Mouse (Mus musculus) left cerebral cortex, adult 11 months (tissue): ENCODE data around the gene Tm4sf20.

Experiments used
- DNase-seq: peaks from one replicate; pipeline ENCODE4 v3.0.0; 2022; ENCODE audit warnings: low spot score

Gene Tm4sf20

DNA sequence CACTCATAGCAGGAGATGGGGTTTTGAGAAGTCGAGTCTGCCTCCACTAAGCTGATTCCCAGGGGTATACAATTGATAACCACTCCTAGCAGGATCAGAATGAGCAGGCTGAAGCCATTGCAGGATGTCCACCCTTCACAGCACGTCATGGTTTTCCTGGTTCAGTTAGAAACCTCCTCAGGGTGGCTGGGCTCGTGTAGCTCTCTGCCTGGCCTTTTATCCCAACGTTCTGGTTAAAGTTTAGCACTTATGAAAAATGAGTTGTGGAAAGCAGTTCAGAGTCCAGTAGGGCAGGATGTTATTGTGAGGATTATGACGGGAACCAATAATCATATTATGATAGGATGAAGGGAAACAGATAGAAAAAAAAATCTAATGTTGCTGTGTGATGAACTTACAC is at the start of gene Tm4sf20:
Tm4sf20 (minus strand) TSS at position 193 of the 400 bp plus-strand sequence.
- no peak for DNase-seq

DNA sequence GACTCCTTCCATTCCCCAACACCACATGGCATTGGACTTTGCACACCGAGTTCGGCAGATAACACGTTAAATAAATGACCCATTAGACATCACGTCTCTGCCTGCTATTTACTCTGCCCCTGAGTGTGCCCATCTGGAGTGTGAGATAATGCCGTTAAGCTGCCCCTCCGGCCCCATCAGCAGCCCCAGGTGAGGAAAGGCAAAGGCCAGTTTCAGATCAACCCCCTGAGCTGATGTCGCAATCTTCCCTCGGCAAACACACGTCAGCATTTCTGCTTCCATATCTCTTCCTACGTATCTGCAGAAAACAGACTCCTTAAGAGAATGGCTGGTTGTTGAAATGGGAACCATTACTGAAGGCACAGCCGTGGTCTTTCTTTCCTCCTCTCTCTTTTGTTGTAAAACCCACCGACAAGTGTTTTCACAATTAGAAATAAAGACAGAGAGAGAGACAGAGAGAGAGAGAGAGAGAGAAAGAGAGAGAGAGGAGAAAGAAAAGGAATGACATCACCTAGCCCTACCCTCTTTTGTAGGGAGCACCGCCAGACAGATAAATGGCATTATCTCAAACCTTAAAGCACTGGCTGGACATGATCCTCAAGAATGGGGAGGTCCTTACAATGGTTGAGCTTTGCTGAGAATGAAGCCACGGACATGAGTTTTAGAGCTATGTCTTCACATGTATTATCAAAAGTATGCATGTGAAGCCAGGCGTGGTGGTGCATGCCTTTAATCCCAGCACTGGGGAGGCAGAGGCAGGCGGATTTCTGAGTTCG is 47.9 kb upstream of the Tm4sf20 start:
- DNase-seq = no peak

DNA sequence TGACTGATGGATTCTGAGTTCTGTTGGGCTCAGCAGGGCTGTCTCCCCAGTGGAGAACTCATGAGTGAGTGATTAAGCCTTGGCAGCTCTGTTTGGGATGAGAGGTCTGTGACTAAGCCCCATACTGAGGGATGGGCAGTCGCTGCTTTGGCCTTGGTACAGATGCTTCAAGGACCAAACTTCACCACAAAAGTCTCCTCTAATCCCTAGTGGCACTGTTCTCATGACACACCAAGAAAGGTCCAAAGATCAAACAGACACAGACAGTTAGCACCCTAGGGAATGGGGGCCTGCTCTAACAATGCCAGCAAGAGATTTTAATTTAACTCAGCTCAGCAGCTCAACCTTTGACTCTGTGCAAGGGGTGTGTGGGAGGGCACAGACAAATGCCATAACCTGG is 43.5 kb upstream of the Tm4sf20 start:
- DNase-seq = no peak

GRCm38 (mm10) chr1:82808564-82808963 is 40.3 kb upstream of the Tm4sf20 start:
- no peak for DNase-seq

- DNase-seq = no peak
Observed at GRCm38 (mm10) chr1:82807206-82807605, 38.9 kb upstream of the Tm4sf20 start.

DNA sequence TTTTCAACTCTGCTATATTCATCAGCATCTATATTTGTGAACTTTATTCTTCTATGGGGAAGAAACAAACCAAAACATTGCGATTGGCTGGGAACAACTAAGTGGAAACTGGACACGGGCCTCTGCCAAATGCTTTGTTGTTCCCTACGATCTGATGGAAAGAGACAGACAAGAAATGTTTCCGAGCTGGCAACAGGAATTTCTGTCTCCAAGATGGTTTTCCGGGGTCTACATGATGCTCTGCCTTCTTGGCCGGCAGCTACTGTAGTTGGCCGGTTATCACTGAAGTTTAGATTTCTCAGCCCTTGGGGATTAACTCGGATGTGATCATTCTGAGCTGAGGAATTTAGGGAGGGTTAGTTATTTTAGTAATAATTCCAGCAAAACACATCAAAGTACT is 38.1 kb upstream of the Tm4sf20 start:
- DNase-seq = no peak

- DNase-seq = no peak
Observed at GRCm38 (mm10) chr1:82804059-82804458, 35.8 kb upstream of the Tm4sf20 start.

DNA sequence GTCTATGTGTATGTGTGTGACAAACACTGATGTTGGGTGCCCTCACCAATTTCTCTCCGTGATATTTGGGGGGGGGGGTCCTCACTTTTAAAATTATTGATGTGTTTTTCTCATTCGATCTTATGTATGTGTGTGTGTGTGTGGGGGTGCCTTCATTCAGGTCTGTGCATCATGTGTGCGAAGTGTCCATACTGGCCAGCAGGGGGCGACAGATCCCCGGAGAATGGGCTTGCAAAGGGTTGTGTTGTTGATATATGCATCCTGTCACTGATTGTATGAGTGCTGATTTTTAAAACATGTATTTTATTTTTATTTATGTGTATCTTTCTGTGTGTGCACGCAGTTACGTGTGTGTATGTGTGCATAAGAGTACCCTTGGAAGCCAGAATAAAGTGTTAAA is 35.3 kb upstream of the Tm4sf20 start:
- DNase-seq = no peak

GRCm38 (mm10) chr1:82801105-82801783 is 33.0 kb upstream of the Tm4sf20 start:
- DNase-seq = no peak

DNA sequence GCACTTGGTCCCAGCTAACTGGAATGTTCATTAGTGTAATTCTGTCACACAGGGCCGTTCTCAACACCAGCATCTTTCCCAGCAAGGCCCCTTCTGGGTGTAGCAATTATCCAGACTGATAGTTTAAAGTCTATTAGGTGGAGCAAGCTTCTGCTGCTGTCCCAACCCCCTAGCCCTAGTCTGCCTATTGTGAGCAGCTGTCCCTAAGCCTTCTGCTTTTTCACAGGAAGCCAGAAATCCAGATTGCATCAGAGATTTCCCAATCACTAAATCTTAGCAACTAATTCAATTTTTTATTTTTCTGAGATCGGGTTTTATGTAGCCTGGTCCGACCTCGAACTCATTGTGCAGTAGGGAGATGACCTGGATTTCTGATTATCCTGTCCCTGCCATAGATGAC is 30.7 kb upstream of the Tm4sf20 start:
- DNase-seq = no peak

DNA sequence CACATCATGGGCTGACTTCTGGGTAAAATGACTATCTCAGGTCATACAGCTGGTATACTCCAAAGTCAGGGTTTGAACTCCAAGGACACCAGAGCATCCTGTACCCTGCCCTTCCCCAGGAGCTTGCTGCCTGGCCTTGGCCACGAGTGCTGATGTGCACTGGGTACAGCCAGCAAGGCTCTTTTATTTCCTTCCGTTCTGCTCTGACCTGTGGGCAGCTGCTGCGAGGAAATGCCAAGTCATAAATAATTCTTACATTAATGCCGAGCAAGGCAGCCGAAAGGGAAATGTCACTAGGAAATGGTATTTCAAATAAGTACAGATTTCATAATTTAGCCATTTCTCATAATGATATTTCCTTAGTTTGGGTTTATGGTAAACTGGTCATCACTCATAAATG is 30.0 kb upstream of the Tm4sf20 start:
- no peak for DNase-seq

- no peak for DNase-seq
Observed at GRCm38 (mm10) chr1:82797088-82797487, 28.8 kb upstream of the Tm4sf20 start.

DNA sequence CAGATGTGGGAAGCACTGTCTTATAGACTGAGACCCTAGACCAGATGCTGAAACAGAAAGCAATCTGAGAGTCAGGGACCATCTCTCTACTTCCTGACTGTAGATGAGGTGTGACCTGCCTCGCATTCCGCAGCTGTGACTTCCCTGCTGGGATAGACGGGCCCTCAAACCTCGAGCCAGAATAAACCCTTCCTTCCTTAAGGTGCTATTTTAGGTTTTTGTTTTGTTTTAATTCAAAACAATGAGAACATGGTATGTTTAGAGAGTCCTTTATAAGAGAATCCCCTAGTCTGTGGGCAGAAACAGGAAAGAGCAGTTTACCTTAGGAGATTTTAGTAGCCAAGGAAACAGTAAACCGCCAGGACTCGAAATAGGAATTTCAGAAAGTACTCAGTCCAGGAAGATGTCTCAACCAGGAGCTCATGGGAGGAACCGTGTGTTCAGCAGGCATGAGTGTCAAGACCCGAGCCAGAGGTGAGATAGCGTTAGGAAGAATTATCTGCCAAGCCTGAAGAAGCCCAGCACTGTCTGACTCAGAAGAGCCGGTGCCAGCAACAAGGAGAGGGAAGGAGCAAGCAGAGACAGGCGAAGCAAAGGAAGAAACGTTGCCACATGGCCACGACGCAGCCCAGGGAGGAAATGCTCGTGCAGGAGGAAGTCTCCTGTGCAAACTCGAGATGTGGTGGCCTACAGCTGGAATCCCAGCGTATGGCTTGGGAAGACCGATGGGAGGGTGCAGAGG is 27.6 kb upstream of the Tm4sf20 start:
- DNase-seq = no peak

- DNase-seq = no peak
Observed at GRCm38 (mm10) chr1:82795211-82795610, 26.9 kb upstream of the Tm4sf20 start.

DNA sequence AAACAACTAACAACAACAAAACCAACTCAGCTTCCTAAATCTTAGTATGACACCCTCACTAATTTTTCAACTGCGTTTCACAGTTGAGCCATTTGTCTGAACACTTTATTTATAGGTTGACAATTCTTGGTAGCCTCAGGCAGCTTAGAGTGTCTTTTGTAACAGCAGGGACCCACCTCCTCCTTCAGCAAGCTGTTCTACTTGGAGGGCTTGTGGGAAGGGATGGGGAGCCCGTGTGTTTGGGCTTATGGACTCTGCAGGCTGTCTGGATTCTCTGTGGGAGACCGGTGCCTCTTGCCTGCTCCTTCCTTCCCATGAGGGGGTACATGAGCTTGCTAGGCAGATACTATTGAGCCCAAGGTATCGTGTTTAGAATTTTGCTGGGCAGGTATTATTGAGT is 25.7 kb upstream of the Tm4sf20 start:
- peak; percentile 24 for DNase-seq

DNA sequence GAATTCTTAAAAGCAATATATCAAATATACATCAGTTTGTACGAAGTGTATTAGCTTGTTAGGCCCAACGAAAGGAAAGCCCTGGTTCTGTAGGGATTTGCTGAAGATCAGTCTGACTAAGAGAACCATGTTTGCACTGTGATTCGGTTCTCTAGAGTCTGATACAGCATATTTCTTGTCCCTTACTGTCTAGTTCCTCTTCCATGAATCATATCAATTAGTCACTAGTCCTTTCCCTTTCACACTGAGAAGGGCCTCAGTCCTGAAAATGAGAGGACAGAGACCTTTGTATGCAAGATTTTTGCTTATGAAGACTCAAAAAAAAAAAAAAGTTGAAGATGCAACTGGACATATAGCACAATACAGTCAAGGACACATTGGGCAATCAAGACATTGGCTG is 24.8 kb upstream of the Tm4sf20 start:
- DNase-seq = no peak

DNA sequence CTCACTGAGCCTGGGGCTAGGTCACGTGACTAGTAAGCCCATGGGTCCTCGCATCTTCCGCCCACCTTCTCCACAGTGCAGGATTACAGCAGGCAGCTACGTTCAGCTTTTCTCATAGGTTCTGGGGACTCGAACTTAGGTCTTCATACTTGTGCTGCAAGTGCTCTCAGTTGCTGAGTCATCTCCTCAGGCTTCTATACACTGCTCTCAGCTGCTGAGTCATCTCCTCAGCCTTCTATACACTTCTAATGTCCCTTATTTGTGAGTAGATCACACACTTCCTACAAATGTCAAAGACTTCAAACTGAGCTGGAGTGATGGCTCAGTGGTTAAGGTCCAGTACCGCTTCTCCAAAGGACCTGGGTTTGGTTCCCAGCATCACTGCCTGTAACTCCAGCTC is 24.0 kb upstream of the Tm4sf20 start:
- DNase-seq = no peak

DNA sequence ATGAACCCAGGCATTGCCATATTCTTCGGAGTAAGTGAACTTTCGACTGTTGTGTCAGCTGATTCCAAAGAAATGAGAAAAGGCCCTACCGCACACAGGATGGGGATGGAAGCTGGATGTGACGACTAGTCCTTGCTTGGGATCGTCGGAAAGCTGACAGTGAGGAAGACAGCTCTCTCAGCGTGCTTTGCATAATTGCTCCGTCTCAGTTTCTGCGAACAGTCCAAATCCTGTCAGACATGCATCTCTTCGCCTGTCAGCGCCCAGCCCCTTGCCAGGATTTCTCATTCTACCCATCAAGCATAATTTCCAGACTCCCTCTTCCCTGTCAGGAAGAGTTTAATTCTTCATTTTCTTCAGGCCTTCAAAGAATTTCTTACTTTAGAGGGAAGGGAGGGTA is 22.8 kb upstream of the Tm4sf20 start:
- DNase-seq = no peak

DNA sequence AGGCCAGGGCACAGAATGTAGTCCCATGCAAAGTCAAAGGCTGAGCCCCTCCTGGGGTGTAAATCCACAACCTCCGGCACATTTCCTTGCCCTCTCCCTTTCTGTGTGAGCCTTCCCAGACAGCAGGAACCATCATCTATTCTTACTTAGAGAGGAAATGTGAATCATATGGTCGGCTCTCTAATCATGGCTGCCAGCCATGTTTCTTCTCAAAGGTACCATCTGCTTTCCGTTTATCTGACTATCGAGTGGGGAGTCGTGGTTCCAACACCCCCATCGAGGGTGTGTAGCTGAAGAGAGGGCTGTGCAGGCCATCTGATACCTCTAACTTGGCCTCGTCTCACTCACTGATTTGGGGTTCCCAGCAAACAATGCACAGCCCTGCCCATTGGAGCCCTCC is 19.8 kb upstream of the Tm4sf20 start:
- no peak for DNase-seq

- DNase-seq = peak; percentile 25
Observed at GRCm38 (mm10) chr1:82787414-82787813, 19.2 kb upstream of the Tm4sf20 start.

DNA sequence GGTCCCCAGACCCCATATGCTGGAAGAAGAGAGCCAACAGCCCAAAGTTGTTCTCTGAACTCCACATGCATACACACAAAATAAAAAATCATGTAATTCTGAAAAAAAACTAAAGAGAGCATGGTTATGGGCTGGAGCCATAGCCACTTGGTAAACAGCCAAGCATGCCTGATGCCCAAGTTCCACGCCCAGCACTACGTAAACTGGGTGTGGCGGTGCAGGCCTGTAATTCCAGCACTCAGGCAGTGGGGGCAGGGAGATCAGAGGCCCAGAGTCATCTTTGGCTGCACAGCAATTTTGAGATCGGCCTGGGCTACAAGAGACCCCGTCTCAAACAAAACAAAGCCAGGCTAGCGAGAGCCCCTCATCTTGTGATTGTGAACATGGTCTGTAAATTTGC is 17.3 kb upstream of the Tm4sf20 start:
- DNase-seq = no peak

GRCm38 (mm10) chr1:82783559-82783958 is 15.3 kb upstream of the Tm4sf20 start:
- no peak for DNase-seq

DNA sequence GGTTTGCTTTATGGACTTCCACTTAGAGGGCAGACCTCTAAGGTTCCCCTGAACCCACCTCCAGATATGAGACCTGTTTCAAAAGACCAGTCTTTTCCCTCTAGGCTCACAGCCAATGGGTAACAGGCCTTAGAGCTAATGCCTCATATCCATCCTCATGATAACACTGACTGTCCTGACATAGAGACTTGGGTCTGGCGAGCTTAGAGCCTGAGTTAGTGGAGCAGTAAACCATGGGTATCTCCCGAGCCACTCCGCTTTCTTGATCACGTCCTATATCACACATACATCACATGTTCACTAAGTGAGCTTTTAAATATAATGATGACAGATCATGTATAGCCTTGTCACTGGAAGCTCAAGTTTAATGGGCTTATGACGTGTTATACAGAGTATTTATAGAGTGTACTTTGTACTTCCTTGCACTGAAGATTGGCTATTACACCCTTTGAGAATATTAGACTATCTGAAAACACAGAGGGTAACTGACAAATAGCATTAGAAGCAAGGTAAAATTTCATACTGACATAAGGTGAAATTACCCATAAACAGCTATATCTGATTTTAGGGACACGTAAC is 11.2 kb upstream of the Tm4sf20 start:
- DNase-seq = no peak
